Mouse (Mus musculus): ENCODE data around the gene Pcbp3.

The Pcbp3 gene

DNA sequence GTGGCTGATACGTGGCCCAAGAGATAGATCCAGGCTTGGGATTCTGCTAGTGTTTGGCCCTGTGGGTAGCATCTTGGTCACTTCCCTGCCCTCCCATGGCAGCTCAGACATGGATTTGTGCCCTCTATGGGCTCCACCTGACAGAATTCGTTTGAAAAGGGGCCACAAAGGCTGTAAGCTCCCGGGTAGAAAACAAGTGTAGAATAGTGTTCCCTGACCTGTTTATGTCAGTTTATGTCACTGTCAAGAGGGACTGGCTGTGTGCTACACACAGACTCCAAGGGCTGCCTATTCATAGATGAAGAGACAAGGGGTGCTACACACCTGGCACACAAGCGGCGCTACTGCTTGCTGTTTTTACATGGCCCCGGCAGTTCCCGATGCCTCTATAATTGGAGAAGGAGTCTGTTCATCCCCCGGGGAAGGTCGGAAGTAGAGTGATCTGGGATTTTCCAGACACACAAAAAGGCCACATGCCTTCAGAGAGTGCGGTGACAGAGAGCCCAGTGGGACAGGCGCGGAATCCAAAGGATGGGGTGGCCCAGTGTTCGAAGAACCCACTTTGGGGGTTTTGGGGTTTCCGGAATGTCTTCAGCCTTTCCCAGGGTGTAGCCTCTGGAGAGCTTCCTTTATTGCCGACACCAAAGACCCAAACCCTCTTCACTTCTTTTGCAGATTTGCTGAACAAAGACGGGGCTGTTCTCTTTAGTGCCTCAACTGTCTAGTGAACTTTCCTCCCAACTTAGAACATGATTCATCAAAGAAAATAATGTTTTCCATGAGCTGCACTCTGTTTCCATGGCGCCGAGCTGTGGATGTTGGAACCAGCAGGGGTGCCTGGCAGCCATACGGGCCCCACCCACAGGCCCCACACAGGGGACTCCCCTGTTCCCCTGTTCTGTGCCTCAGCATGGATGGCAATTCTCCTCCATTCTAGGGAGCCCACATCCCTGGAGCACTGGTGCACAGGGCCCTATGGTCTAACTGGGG lies 231.8 kb downstream of the Pcbp3 start:
- no peak for DNase-seq

DNA sequence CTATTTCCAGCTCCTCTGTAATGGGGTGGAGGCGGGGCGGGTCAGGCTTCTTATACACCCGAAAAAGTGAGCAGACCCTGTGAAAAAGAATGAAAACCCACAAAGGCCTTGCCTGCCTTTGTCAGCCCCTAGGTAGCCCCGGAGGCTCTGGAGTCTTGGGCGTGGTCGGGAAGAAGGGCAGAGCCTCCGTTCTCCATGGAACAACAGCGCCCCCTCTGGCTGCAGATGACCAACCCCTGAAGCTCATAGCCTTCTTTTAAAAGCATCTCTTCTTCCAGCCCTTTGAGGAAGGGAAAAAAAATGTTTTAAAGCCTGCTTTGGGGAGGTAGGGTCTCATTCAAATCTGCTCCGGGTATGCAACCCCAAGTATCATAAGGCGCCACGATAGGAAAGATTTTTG lies 233.3 kb downstream of the Pcbp3 start:
- DNase-seq: peak; percentile 51 to 74

DNA sequence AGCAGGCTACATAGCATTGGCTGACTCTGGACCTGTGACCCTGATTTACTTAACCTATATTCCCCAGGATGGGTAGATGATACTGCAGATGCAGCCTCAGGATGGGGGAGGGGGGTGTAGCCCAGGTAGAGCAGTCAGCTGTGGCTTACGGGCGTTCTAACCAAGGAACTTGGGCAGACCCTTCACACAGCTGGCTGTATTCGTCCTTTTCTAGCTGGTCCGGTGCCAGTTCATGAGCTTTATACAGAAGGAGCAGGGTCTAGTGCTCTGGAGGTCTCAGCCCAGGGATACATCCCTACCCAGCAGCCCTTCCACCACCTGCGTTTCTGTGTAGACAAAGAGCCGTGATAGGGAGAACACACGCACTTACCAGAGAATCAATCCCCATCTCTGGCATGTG lies 234.4 kb downstream of the Pcbp3 start:
- no peak for DNase-seq

DNA sequence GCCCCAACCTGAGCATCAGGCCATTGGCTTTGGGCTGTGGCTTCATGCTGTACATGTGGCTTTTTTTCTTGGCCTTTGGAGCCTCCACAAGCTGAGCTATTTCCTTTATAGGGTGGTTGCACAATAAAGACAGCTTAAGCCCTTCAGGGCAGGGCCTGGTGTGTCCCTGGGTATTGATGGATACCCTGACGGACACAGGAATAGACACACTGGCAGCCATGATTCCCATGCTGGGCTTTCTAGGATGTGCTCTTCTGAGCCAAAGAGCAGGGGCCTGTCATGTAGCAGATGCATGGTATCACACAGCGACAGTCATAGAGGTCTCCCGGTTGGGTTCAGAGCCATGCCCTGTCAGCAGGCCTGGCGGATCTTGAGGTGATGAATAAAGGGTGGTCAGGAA lies 234.8 kb downstream of the Pcbp3 start:
- no peak for DNase-seq

DNA sequence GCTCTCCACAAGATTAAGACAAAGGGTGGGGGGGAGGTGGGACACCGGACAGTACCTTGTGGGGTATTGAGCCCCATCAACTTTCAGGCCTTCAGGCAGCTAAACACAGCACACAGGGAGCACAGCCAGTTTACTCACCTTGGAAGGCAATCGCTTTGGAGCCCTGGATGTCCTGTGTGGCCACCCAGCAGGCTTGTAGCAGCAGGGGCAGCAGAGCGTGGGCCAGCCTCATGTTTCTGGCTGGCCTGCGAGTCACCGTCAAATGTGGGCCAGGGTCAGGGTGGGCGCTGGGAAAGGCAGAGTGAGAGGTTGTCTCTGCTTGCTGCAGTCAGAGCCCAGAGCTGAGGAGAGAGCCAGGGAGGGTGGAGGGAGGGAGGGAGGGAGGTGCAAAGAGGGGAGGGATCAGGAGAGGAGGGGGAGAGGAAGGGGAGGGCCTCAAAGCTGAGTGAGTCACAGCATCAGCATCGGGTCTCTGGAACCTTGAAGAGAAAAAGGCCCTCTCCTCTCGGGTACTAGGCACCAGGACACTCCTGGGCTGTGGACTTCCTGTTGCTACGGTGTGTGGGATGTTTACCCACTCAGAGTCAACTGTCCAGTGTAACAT lies 235.9 kb downstream of the Pcbp3 start, which contains the start of gene Col6a1:
Gene Col6a1, minus strand, starts transcription at position 487 of the 604 bp plus-strand sequence.
- DNase-seq: no peak

DNA sequence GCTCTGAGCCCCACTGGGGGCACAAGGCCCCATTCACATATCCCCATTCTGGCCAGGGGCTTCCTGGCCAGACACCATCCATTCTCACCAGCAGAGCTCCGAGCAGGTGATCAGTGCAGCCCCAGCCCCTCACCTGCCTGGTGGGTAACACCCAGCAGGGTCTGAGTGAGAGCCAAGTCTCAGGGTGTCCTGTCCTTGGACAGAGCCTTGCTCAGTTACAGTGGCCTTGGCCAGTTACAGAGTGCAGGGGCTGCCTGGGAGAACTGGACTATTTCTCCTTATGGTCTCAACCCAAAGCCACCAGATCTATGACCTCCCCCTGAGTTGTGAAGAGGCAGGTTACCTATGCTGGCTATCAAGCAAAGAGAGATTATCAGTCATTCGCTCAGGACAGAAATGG lies 236.6 kb downstream of the Pcbp3 start:
- no peak for DNase-seq

DNA sequence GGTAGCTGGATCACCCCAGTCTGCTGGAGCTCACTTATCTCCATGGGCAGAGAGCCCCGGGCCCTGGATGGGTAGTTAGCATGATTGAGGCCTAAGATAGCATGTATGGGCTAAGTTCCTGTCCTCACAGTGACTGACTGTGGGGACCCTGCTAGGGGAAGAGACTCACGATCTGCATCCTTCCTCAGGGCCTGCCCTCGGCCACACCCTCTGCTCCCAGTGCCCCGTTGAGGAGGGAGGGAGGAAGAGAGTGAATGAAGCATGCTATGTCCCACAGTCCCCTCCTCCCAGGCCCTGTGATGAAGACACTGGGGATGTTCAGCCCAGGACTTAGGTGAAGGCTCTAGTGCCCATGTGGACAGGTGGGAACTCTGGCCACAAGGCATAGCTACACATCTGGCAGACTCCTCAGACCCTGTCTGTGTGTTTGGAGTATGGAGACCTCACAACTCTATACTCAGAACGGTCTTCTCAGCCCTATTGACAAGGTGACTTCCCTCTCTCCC lies 237.4 kb downstream of the Pcbp3 start:
- no peak for DNase-seq

DNA sequence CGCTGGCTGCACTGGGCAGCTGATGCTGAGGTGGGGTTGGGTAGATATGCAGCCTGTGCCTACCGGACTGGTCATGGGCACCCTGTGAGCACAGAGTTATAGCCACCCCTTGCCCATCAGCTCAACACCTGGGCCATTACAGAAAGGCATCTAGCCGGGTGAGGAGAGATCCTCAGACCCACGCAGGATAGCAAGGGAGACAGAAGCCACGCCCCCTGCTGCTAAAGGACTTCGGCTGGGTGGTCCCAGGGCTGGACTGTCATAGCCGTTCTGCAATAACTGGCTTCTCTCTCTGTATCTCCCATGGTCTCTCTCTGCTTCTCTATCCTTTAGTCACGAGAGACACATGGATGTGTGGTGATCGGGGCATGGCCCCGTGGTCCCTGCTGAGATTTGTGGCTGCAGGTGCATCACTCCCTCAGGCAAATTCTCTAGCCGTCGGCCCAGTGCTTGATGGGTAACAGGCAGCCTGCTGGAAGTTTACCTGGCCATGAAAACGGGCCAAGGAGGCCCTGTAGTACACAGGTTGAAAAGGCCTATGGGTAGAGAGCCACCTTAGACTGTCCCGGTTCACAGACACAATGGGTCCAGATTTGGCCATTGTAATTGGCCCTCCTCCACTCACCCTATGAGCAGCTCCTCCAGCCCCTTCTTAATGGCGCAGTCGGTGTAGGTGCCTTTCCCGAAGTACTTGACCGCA lies 238.8 kb downstream of the Pcbp3 start:
- no peak for DNase-seq

DNA sequence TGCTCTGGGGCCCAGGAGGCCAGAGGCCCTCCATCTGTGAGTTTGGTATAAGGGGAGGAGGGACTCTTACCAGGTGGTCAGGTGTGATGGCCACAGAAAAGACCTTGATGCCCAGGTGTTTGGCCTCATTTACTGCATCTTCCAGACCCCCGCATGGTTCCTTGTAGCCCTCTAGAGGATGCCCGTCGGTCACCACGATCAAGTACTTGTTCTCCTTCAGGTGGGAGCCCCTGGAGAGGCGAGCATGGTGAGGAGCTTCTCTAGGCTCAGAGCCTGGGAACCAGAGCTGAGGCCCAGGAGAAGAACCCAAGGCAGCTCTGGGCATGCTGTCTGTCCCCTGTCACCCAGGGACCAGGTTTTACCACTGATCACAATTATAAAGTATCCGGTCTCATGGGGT lies 239.9 kb downstream of the Pcbp3 start:
- no peak for DNase-seq

DNA sequence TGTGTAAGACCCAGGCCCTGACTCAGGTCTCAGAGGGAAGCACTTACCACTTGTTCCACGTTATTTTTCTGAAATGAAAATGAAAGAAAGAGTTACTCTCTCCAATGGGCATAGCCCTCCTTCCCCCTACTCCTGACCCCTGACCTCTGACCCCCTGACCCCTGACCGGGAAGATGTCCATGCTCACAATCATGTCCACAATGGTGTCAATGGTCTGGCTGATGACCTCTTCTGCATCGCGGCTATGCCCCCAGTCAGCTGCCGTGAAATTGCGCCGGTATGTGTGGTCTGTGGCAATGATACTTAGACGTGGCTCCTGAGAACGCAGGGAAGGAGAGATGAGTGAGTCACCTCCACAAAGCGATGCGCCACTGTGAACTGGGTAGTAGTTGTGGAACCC lies 240.5 kb downstream of the Pcbp3 start:
- DNase-seq: no peak

DNA sequence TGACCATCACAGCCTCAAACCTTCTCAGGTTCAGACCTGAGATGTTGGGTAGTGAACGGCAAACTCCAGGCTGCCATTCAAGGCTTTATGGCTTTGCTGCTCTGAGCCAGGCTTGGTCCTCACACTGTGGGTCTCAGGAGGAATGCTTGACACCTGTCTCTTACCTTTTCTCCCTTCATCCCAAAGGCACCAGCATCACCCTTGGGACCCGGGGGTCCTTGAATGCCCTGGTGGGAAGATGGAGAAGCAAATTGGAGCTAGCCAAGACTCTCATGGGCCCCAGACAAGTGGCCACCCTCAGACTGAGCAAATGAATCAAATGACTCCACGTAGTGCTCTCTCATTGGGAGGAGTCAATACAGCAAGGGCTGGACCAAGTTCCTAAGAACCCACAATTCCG lies 244.1 kb downstream of the Pcbp3 start:
- DNase-seq: no peak

DNA sequence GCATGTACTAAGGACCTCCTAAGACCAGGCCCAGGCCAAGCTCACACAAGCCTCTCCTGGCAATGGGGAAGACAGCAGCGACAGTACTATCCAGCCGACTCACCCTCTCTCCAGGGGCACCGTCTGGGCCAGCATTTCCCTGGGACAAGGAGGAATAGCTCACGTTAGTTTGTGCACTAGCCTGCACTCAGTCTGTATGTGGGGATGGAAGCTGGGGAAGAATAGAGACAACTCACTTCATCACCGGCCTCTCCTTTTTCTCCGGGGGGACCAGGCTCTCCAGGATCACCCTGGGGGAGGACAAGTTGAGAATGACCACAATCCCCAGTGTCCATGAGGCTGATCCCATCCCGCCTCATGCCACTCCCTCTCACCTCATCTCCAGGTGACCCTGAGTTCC lies 244.7 kb downstream of the Pcbp3 start:
- no peak for DNase-seq

DNA sequence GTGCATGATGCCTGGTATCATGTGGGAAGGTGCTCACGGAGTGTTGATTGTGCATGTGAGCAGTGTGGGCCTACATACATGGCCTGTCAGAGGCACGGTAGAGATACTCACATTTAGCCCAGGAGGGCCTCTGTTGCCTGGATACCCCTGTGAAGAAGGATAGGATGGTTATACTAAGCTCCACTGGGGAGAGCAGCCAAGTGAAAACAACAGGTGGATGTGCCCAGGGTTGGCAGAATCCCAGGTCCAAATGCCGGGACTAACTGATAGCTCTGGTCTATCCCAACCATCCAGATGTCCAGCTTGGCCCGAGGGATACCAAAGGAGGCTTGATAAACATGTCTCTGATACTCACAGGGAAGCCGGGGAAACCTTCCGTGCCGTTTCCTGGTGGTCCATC lies 247.4 kb downstream of the Pcbp3 start:
- DNase-seq: peak in 1 of 2 experiments; percentile 20

DNA sequence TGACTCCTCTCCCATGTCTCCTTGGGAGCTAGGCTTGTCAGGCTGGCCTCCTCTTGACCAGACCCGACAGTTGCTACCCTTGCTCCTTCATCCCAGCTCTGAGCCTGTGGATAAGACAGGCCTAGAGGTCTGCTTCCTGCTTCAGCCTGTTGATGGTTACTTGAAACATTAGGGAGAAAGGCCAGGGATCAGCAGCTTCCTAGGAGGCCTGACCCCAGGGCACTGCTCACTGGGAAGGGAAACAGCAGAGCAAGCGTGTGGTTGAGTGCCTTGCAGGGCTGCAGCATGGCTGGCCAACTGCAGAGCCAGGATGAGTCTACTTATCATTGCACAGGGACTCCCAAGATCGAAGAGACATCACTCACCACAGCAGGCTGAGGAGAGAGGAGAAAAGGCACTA lies 249.2 kb downstream of the Pcbp3 start:
- no peak for DNase-seq

Data from cerebellum, postnatal 25 days (tissue).